Mouse (Mus musculus): ENCODE data around the gene Mrpl38.

The Mrpl38 gene

GRCm38 (mm10) chr11:116138468-116139138 lies at the start of gene Mrpl38:
Mrpl38 (minus strand) TSS chr11:116138868.
- DNase-seq (ENCODE audit: low read depth) = peak; percentile 92

DNA sequence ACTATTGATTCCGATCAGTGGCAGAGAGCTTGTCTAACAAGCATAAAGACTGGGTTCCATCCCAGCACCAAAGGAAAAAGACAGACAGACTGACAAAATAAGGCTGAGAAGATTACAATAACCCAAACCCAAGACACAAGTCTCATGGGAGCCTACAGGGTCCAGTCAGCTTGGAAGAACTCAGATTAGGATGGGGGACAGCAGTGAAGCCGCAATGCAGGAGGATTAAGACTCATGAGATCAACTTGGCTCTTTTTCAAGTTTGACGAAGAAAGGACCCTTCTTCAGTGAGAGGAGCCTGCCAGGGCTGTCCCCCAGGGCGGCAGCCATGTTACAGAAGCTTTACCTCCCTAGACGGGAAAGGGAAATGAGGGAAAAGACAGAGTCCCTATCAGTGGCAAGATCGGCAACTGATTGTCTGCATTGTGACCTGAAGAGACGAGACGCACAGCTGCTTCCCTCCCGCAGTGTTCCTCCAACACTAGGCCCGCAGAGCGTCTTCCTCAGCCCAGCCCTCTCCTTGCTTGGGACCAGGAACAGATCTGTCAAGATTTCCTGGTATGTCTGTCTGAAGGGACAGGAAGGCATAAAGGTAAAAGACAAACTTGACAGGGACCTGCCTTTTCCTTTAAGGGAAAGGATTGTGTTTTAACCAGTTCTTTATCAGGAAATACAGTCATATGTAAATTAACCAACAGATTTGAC lies 48.7 kb upstream of the Mrpl38 start:
- no peak for DNase-seq (ENCODE audit: low read depth)

DNA sequence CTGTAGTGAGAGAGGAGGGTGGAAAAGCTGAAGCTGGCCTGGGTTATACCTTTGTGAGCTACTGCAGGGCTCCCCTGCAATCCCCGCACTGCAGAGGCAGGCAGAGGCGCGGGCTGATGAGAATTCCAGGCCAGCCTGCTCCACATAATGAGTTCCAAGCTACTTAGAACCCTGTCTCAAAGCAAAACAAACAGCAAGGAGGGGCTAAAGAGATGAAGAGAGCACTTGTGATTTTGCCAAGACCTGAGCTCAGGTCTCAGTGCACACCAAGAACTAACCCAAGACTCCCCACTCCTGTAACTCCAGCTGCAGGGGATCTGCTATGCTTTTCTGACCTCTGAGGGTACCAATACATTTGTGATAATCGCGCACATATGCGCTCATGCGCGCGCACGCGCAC lies 47.7 kb upstream of the Mrpl38 start:
- DNase-seq (ENCODE audit: low read depth) = no peak

GRCm38 (mm10) chr11:116185836-116186235 lies 47.2 kb upstream of the Mrpl38 start:
- DNase-seq (ENCODE audit: low read depth) = peak; percentile 84

DNA sequence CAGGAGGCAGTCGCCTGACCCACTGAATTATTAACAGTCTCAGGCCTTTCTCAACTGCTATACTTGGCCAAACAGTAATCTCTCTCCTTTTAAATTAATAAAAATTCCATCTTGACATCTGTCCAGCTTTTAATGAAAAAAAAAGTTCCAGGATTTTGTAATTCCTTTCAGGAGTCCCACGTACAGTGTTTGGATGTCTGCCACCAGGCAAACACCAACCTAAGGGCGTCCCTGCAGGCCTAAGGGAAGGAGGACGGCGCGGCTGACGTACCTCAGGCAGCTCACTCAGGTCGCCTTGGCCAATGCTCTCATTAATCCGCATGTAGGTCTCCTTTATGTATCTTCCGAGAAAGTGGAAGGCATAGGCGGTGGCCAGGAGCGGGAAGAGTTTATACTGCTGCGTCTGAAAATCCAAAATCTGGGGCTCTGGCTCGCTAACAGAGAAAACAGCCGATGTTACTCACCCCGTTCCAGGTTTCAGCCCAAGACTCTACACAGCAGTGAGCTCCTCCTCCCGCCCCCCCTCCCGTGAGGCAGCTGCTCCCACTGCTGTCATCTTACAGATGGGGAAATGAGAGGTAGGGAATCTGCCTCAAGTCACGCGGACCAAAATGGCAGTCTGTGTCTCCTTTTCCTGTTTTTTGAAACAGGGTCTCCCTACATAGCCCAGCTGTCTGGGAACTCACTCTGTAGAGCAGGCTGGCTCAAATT lies 39.9 kb upstream of the Mrpl38 start:
- DNase-seq (ENCODE audit: low read depth) = no peak

- DNase-seq (ENCODE audit: low read depth) = no peak
These were observed 37.3 kb upstream of the Mrpl38 start for GRCm38 (mm10) chr11:116176010-116176409.

GRCm38 (mm10) chr11:116174775-116175448 lies 36.2 kb upstream of the Mrpl38 start:
- no peak for DNase-seq (ENCODE audit: low read depth)

GRCm38 (mm10) chr11:116171959-116172358 lies 33.3 kb upstream of the Mrpl38 start:
- DNase-seq (ENCODE audit: low read depth) = no peak

DNA sequence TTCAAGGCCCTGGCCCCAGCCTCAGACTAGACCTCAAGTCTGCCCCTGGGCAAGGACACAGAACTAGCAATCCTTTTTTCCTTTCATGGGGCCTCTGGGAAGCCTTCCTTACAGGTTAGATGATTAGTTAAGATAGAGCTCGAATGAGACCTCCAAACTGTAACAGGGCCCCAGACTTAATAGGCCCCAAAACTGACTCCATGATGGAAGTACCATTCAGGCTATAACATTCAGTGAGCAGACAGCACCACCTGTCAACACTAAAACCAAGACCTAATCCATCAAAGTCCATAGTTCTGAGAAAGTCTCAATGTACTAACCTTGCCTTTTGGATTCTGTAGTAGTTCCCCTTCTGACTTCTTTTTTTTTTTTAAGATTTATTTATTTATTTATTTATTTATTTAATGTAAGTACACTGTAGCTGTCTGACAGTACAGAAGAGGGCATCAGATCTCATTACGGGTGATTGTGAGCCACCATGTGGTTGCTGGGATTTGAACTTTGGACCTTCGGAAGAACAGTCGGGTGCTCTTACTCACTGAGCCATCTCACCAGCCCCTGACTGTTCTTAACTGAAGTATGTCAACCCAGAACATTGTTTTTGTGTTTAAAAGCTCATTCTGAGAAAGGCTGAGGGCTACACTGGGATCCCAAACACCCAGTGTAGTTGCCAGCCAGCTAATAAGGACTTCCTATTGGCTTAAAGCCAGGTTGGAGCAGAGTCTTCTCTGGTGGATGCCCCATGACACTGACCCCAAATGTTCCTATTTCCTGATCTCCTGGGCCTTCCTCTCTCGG lies 31.5 kb upstream of the Mrpl38 start:
- no peak for DNase-seq (ENCODE audit: low read depth)

GRCm38 (mm10) chr11:116169214-116169613 lies 30.5 kb upstream of the Mrpl38 start:
- no peak for DNase-seq (ENCODE audit: low read depth)

DNA sequence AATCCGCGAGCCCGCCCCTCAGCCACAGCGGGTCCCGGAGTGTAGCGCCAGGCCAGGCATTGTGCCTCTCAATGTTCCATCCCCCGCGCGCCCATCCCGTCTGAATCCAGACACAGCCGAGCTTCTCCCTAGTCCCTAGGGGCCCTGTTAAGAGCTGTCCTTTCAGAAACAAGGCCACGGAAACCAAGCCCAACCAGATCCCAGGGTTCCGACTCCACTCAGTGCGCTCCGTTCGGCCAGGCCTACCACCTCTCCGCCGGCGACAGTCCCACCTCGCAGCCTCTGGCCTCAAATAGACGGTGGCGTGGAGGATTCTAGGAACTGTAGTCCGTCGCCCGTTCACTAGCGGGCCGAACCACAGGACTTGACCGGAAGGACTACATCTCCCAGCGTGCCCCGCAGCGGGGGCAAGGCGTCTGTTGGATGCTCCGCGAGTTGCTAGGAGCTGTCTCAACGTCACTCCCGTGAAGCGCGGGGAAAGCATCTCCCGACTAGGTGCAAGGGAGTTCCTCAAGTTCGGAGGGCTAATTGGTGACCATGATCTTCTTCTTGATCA lies 29.3 kb upstream of the Mrpl38 start, which contains the start of gene Fbf1:
Gene Fbf1, minus strand, starts transcription at position 283 of the 556 bp plus-strand sequence.
- peak; percentile 92 for DNase-seq (ENCODE audit: low read depth)

- no peak for DNase-seq (ENCODE audit: low read depth)
These were observed 28.6 kb upstream of the Mrpl38 start for GRCm38 (mm10) chr11:116167232-116167631.

- DNase-seq (ENCODE audit: low read depth) = no peak
These were observed 24.3 kb upstream of the Mrpl38 start for GRCm38 (mm10) chr11:116163002-116163401.

GRCm38 (mm10) chr11:116162146-116162545 lies 23.5 kb upstream of the Mrpl38 start:
- DNase-seq (ENCODE audit: low read depth) = no peak

GRCm38 (mm10) chr11:116161312-116161711 lies 22.6 kb upstream of the Mrpl38 start:
- no peak for DNase-seq (ENCODE audit: low read depth)

DNA sequence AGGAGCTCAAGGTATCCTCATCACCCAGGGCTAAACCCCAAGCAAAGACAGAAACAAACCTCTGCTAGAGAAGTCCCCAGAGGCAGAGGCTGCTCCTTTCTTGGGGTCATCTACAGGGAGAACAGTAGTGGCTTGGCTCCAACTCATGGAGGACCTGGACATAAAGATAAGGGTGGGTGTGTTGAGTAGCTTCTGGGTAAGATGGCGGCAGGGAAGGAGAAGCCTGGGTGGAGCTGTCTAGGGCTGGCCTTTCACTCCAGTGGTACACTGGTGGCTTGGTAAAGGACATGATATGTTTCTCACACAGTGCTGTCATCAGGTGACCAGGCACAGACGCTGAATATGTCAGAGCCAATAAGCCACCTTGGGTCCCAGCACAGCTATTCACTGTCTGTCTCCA lies 12.3 kb upstream of the Mrpl38 start:
- DNase-seq (ENCODE audit: low read depth) = no peak

DNA sequence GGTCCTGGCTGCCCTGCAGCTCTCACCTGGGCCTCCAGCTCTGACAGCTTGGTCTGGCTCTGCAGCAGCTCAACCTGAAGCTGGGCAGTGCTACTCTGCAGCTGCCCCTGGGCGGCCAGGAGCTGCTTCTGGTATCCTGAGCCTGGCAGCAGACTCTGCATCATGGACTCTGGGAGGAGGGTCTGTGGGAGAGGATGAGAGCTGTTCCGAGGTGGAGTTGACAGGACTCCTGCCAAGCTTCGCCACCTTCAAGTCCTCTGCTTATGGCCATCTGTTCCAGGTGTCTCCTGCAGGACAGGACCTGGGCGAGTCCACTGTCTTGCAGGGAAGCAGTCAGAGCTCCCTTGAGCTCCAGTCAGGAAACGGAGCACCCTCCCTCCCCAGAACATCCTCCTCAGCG lies 10.7 kb upstream of the Mrpl38 start:
- DNase-seq (ENCODE audit: low read depth) = no peak

- no peak for DNase-seq (ENCODE audit: low read depth)
These were observed 10.1 kb upstream of the Mrpl38 start for GRCm38 (mm10) chr11:116148761-116149221.

DNA sequence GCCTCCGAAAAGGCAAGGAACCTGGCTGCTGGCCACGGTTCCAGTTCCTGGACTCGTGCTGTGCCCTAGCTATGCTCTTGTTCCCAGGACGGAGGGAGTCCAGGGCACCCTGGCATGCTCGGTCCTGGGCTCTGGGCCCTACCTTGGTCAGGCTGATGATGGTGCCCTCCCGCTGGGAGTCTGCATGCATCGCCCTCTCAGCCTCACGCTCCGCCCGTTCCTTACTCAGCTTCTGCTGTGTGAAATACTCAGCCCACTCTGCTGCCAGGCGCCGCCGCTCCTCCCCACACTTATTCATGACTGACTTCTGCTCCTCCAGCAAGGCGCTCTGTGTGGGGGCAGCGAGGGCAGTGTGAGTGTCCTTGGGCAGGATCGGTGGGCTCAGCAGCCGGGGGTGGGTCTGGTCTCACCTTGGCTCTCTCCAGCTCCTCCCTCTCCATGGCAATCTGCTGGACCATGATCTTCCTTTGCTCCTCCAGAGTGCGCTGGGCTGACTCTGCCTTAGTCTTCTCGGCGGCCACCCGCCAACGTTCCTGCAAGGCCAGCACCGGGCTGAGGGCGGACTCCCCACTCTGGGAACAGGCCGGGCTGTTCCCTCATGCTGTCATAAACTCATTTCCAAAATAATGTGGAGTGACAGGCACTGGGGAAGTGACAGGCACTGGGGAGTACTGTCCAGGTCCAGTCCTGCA lies 7.8 kb upstream of the Mrpl38 start:
- peak; percentile 89 for DNase-seq (ENCODE audit: low read depth)

GRCm38 (mm10) chr11:116145481-116146293 lies 7.0 kb upstream of the Mrpl38 start:
- DNase-seq (ENCODE audit: low read depth) = no peak
